Mouse (Mus musculus): ENCODE results near the gene Nos1ap.

Nos1ap gene

GRCm38 (mm10) chr1:170424258-170424889 lies 165.3 kb downstream of the Nos1ap start:
- Histone ChIP-seq H3K36me3 (ENCODE audit: control insufficient read depth, insufficient read depth, low read length, poor library complexity, severe bottlenecking) (no peaks in the 10 kb centered on the region), H3K27me3 (ENCODE audit: control insufficient read depth, insufficient read depth, low read length, poor library complexity, severe bottlenecking) (no peaks in the 10 kb centered on the region)
- no peak for DNase-seq (ENCODE audit: low read depth, low spot score)

GRCm38 (mm10) chr1:170423048-170423447 lies 166.6 kb downstream of the Nos1ap start:
- no peak for DNase-seq (ENCODE audit: low read depth, low spot score)
- no peaks in the 10 kb centered on the region for H3K36me3 ChIP-seq (ENCODE audit: control insufficient read depth, insufficient read depth, low read length, poor library complexity, severe bottlenecking)
- no peaks in the 10 kb centered on the region for H3K27me3 ChIP-seq (ENCODE audit: control insufficient read depth, insufficient read depth, low read length, poor library complexity, severe bottlenecking)

GRCm38 (mm10) chr1:170422188-170422587 lies 167.5 kb downstream of the Nos1ap start:
- no peaks in the 10 kb centered on the region for H3K27me3 ChIP-seq (ENCODE audit: control insufficient read depth, insufficient read depth, low read length, poor library complexity, severe bottlenecking)
- DNase-seq (ENCODE audit: low read depth, low spot score): no peak
- H3K36me3 ChIP-seq (ENCODE audit: control insufficient read depth, insufficient read depth, low read length, poor library complexity, severe bottlenecking): no peaks in the 10 kb centered on the region

GRCm38 (mm10) chr1:170419961-170420360 lies 169.7 kb downstream of the Nos1ap start:
- no peak for DNase-seq (ENCODE audit: low read depth, low spot score)
- Histone ChIP-seq H3K36me3 (ENCODE audit: control insufficient read depth, insufficient read depth, low read length, poor library complexity, severe bottlenecking) (no peaks in the 10 kb centered on the region), H3K27me3 (ENCODE audit: control insufficient read depth, insufficient read depth, low read length, poor library complexity, severe bottlenecking) (no peaks in the 10 kb centered on the region)

GRCm38 (mm10) chr1:170418131-170418530 lies 171.5 kb downstream of the Nos1ap start:
- Histone ChIP-seq H3K36me3 (ENCODE audit: control insufficient read depth, insufficient read depth, low read length, poor library complexity, severe bottlenecking) (no peaks in the 10 kb centered on the region), H3K27me3 (ENCODE audit: control insufficient read depth, insufficient read depth, low read length, poor library complexity, severe bottlenecking) (no peaks in the 10 kb centered on the region)
- DNase-seq (ENCODE audit: low read depth, low spot score): no peak

GRCm38 (mm10) chr1:170416967-170417366 lies 172.7 kb downstream of the Nos1ap start:
- DNase-seq (ENCODE audit: low read depth, low spot score): no peak
- Histone ChIP-seq H3K36me3 (ENCODE audit: control insufficient read depth, insufficient read depth, low read length, poor library complexity, severe bottlenecking) (no peaks in the 10 kb centered on the region), H3K27me3 (ENCODE audit: control insufficient read depth, insufficient read depth, low read length, poor library complexity, severe bottlenecking) (no peaks in the 10 kb centered on the region)

- no peaks in the 10 kb centered on the region for H3K27me3 ChIP-seq (ENCODE audit: control insufficient read depth, insufficient read depth, low read length, poor library complexity, severe bottlenecking)
- no peak for DNase-seq (ENCODE audit: low read depth, low spot score)
- no peaks in the 10 kb centered on the region for H3K36me3 ChIP-seq (ENCODE audit: control insufficient read depth, insufficient read depth, low read length, poor library complexity, severe bottlenecking)
These were observed 173.5 kb downstream of the Nos1ap start for GRCm38 (mm10) chr1:170416206-170416605.

GRCm38 (mm10) chr1:170415395-170415794 lies 174.3 kb downstream of the Nos1ap start:
- no peak for DNase-seq (ENCODE audit: low read depth, low spot score)
- Histone ChIP-seq H3K36me3 (ENCODE audit: control insufficient read depth, insufficient read depth, low read length, poor library complexity, severe bottlenecking) (no peaks in the 10 kb centered on the region), H3K27me3 (ENCODE audit: control insufficient read depth, insufficient read depth, low read length, poor library complexity, severe bottlenecking) (no peaks in the 10 kb centered on the region)

- DNase-seq (ENCODE audit: low read depth, low spot score): no peak
- no peaks in the 10 kb centered on the region for H3K36me3 ChIP-seq (ENCODE audit: control insufficient read depth, insufficient read depth, low read length, poor library complexity, severe bottlenecking)
- H3K27me3 ChIP-seq (ENCODE audit: control insufficient read depth, insufficient read depth, low read length, poor library complexity, severe bottlenecking): no peaks in the 10 kb centered on the region
These were observed 179.1 kb downstream of the Nos1ap start for GRCm38 (mm10) chr1:170410402-170411191.

GRCm38 (mm10) chr1:170409091-170409490 lies 180.6 kb downstream of the Nos1ap start:
- no peaks in the 10 kb centered on the region for H3K27me3 ChIP-seq (ENCODE audit: control insufficient read depth, insufficient read depth, low read length, poor library complexity, severe bottlenecking)
- no peaks in the 10 kb centered on the region for H3K36me3 ChIP-seq (ENCODE audit: control insufficient read depth, insufficient read depth, low read length, poor library complexity, severe bottlenecking)
- no peak for DNase-seq (ENCODE audit: low read depth, low spot score)

- no peak for DNase-seq (ENCODE audit: low read depth, low spot score)
- H3K36me3 ChIP-seq (ENCODE audit: control insufficient read depth, insufficient read depth, low read length, poor library complexity, severe bottlenecking): no peaks in the 10 kb centered on the region
- no peaks in the 10 kb centered on the region for H3K27me3 ChIP-seq (ENCODE audit: control insufficient read depth, insufficient read depth, low read length, poor library complexity, severe bottlenecking)
These were observed 182.7 kb downstream of the Nos1ap start for GRCm38 (mm10) chr1:170406921-170407320.

- Histone ChIP-seq H3K27me3 (ENCODE audit: control insufficient read depth, insufficient read depth, low read length, poor library complexity, severe bottlenecking) (no peaks in the 10 kb centered on the region), H3K36me3 (ENCODE audit: control insufficient read depth, insufficient read depth, low read length, poor library complexity, severe bottlenecking) (no peaks in the 10 kb centered on the region)
- no peak for DNase-seq (ENCODE audit: low read depth, low spot score)
These were observed 184.5 kb downstream of the Nos1ap start for GRCm38 (mm10) chr1:170405152-170405551.

GRCm38 (mm10) chr1:170402682-170403081 lies 187.0 kb downstream of the Nos1ap start:
- no peaks in the 10 kb centered on the region for H3K27me3 ChIP-seq (ENCODE audit: control insufficient read depth, insufficient read depth, low read length, poor library complexity, severe bottlenecking)
- DNase-seq (ENCODE audit: low read depth, low spot score): no peak

GRCm38 (mm10) chr1:170398866-170399265 lies 190.8 kb downstream of the Nos1ap start:
- Histone ChIP-seq H3K36me3 (ENCODE audit: control insufficient read depth, insufficient read depth, low read length, poor library complexity, severe bottlenecking) (no peaks in the 10 kb centered on the region), H3K27me3 (ENCODE audit: control insufficient read depth, insufficient read depth, low read length, poor library complexity, severe bottlenecking) (no peaks in the 10 kb centered on the region)
- DNase-seq (ENCODE audit: low read depth, low spot score): no peak

More at GRCm38 (mm10) chr1:170402682-170403081, 187.0 kb downstream of the Nos1ap start:
- H3K36me3 ChIP-seq (ENCODE audit: control insufficient read depth, insufficient read depth, low read length, poor library complexity, severe bottlenecking): no peaks in the 10 kb centered on the region

GRCm38 (mm10) chr1:170395101-170395500 lies 194.6 kb downstream of the Nos1ap start:
- DNase-seq (ENCODE audit: low read depth, low spot score): no peak
- Histone ChIP-seq H3K27me3 (ENCODE audit: control insufficient read depth, insufficient read depth, low read length, poor library complexity, severe bottlenecking) (no peaks in the 10 kb centered on the region), H3K36me3 (ENCODE audit: control insufficient read depth, insufficient read depth, low read length, poor library complexity, severe bottlenecking) (no peaks in the 10 kb centered on the region)

Measured in splenic B cell, adult 2 months (primary cell).